Mouse (Mus musculus): ENCODE data around the gene Aph1a.

GRCm38 (mm10) chr3:95938835-95939234 is 45.1 kb downstream of the Aph1a start:
- TF ChIP-seq POLR2A (IDR thresholded peaks at IDR 0.05; ENCODE audit: insufficient read length, low read depth) (no peak), USF1 (IDR thresholded peaks at IDR 0.05; ENCODE audit: low read depth) (no peak), E2F4 (IDR thresholded peaks at IDR 0.05; ENCODE audit: insufficient read depth) (no peak), MYOG (IDR thresholded peaks at IDR 0.05; ENCODE audit: control insufficient read depth in 1 of 3, insufficient read depth in 1 of 3, insufficient read length in 2 of 3, low read depth in 2 of 3) (no peak), POLR2AphosphoS2 (IDR thresholded peaks at IDR 0.05; ENCODE audit: insufficient read length, low read depth) (no peak), MAX (IDR thresholded peaks at IDR 0.05; ENCODE audit: low read depth) (no peak), TCF12 (IDR thresholded peaks at IDR 0.05; ENCODE audit: insufficient read depth, poor library complexity, severe bottlenecking) (no peak), CEBPB (IDR thresholded peaks at IDR 0.05; ENCODE audit: insufficient read depth, poor library complexity, severe bottlenecking) (no peak), MYOD1 (IDR thresholded peaks at IDR 0.05; ENCODE audit: control insufficient read depth in 1 of 3, insufficient read length in 2 of 3, low read depth in 2 of 3) (no peak)
